Mouse (Mus musculus): ENCODE measurements at regions not wholly inside any gene's neighbourhood (a gene's known extent, or its start where the extent isn't known, plus 50 kb on each side); places are given as distances from the start of the nearest gene placed in this dataset.

- no peak for TF ChIP-seq CTCF (IDR thresholded peaks at IDR 0.05; ENCODE audit: low read depth)
- no peak for TF ChIP-seq EP300 (optimal IDR thresholded peaks at IDR 0.05)
Observed at GRCm38 (mm10) chr14:66534671-66535070, 525.7 kb upstream of the Gulo start.
